Mouse (Mus musculus) forebrain, embryonic 10.5 days (tissue): Measurements from ENCODE around the gene Itgb3bp. TPM values are rescaled to one million over a fixed set of nuclear protein-coding genes. Genes with fewer than 3 reads are reported as not detected.

ENCODE experiments used
- DNase-seq: peaks from one replicate; pipeline ENCODE4 v3.0.0-alpha.2; 2017; ENCODE audit warnings: low spot score; ENCODE audit errors: extremely low spot score
- H3K27ac ChIP-seq: fragments of 300-500 bp; sonication (generic); 2 replicates; pipeline ENCODE4 v1.5.1; 2016; ENCODE audit warnings: mild to moderate bottlenecking
- H3K27me3 ChIP-seq: fragments of 300-500 bp; sonication (generic); 2 replicates; pipeline ENCODE4 v1.6.1; 2016; ENCODE audit warnings: mild to moderate bottlenecking; ENCODE audit not compliant: poor library complexity, severe bottlenecking
- H3K36me3 ChIP-seq: fragments of 300-500 bp; sonication (generic); replicated peaks from 2 replicates; pipeline ENCODE4 v1.6.1; 2016; ENCODE audit warnings: mild to moderate bottlenecking, moderate library complexity
- H3K4me1 ChIP-seq: fragments of 300-500 bp; sonication (generic); 2 replicates; pipeline ENCODE4 v1.6.1; 2016
- H3K4me3 ChIP-seq: fragments of 300-500 bp; sonication (generic); 2 replicates; pipeline ENCODE4 v1.5.1; 2016; ENCODE audit warnings: mild to moderate bottlenecking, moderate library complexity
- H3K9me3 ChIP-seq: fragments of 300-500 bp; sonication (generic); 2 replicates; pipeline ENCODE4 v1.6.1; 2016; ENCODE audit warnings: mild to moderate bottlenecking, moderate library complexity
- WGBS: fragments of 180-500 bp; shearing (Covaris S2); methylation state at CpG from one replicate; pipeline ENCODE4 v1.1.7; 2016; 5-methylcytosine and 5-hydroxymethylcytosine counted together
- polyA plus RNA-seq: library from polyadenylated mRNA; unstranded; fragments of >200 nt; fragmentation: Nextera tagmentation; extraction: Ambion mirVana; gene quantifications from 2 replicates; pipeline ENCODE4 v1.2.1, GENCODE M21; 2016

The Itgb3bp gene
- polyA plus RNA-seq, result 58.2 and 60.0 TPM in 2 replicates

- under 1% methylated on average over 57 of the region's 57 CpGs for WGBS
- Histone ChIP-seq H3K36me3 (0 out of 2 replicates have a peak, but pooled peaks cover 2% of the 10 kb centered on the region), H3K27me3 (no peaks in the 10 kb centered on the region), H3K4me3 (peak within 1 kb of the TSS; percentile 76), H3K9me3 (no peaks in the 10 kb centered on the region), H3K4me1 (peaks cover 31% of the 10 kb centered on the region), H3K27ac (peak within 1 kb of the TSS; percentile 92)
- peak; percentile 78 for DNase-seq
Observed at GRCm38 (mm10) chr4:99929613-99930517, at the start of gene Itgb3bp. TSS of gene Itgb3bp (minus strand) at chr4:99929813.

GRCm38 (mm10) chr4:99979326-99979725, 49.7 kb upstream of the Itgb3bp start:
- no peaks in the 10 kb centered on the region for H3K9me3 ChIP-seq
- no peak overlapping the region for H3K4me3 ChIP-seq
- H3K27ac ChIP-seq, result no peak overlapping the region
- 93% methylated on average over 5 of the region's 5 CpGs for WGBS
- peaks cover 13% of the 10 kb centered on the region for H3K36me3 ChIP-seq
- peaks cover 7% of the 10 kb centered on the region for H3K4me1 ChIP-seq
- DNase-seq, result no peak
- no peaks in the 10 kb centered on the region for H3K27me3 ChIP-seq

DNA sequence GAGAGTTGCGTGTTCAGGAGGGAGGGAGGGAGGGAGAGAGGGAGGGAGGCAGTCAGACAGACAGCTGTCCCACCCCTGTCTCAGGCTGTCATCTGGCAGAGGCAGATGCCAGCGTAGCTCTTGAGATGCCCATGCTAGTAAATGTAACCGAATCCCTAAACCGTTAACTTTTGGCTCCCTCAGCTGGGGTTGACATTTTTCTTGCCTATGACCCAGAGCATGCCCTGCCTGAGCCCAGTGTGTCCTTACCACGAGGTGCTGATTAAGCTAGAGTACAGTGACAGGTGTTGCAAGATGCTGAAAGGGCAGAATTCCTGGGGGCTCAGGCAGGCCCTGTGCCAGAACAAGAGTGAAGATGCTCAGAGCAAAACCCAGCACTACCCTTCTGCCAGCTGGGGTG, 44.8 kb upstream of the Itgb3bp start:
- peaks cover 6% of the 10 kb centered on the region; the same call in 1 of the 2 replicates for H3K4me1 ChIP-seq

DNA sequence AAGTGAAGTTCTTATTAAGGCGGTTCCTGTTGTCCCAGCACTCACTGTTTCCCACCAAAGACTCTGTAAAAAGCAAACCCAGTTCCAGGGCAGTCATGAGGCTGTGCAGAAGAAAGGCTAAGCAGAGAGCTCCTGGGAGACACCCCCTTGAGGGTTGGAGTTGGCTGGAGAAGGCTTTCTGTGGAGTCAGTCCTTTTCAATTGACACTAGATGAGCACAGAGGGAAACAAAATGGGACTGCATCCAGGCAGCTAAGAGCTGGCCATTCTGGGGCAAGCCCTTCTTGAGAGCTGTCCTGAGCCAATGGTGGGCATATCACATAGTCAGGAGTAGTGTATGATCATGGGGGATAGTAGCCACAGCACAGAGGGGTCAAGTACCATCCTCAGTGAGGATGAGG, 44.3 kb upstream of the Itgb3bp start:
- H3K4me3 ChIP-seq, result no peak overlapping the region
- no peak overlapping the region for H3K27ac ChIP-seq
- H3K4me1 ChIP-seq, result peaks cover 10% of the 10 kb centered on the region; the same call in 1 of the 2 replicates
- no peaks in the 10 kb centered on the region for H3K9me3 ChIP-seq
- DNase-seq, result no peak
- H3K36me3 ChIP-seq, result peaks cover 25% of the 10 kb centered on the region
- 84% methylated on average over 1 of the region's 1 CpGs for WGBS
- no peaks in the 10 kb centered on the region for H3K27me3 ChIP-seq

More for the DNA sequence above, 44.8 kb upstream of the Itgb3bp start:
- no peak for DNase-seq
- H3K9me3 ChIP-seq, result no peaks in the 10 kb centered on the region
- H3K27me3 ChIP-seq, result no peaks in the 10 kb centered on the region
- H3K36me3 ChIP-seq, result peaks cover 25% of the 10 kb centered on the region
- 84% methylated on average over 5 of the region's 5 CpGs for WGBS
- H3K27ac ChIP-seq, result no peak overlapping the region
- no peak overlapping the region for H3K4me3 ChIP-seq

DNA sequence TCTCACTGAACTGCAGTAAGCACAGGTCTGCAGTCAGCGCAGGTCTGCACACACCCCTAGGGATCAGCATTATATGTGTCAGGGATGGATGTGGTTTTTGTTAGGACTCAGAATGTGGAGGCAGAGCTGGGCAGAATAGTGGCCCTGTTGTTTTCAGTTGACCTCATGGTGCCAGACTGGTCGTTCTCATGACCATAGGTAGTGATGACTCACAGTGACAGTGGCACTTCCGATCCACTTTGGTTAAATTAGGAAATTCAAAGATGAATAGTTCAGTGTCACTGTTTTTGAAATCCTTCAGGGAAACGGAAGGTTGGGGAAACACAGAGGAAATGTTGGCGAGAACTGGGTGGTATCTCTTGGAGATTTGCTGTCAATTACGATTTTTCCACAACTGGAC, 43.3 kb upstream of the Itgb3bp start:
- Histone ChIP-seq H3K4me1 (peaks cover 16% of the 10 kb centered on the region), H3K36me3 (peaks cover 32% of the 10 kb centered on the region), H3K9me3 (no peaks in the 10 kb centered on the region), H3K27me3 (no peaks in the 10 kb centered on the region), H3K4me3 (no peak overlapping the region), H3K27ac (no peak overlapping the region)
- 89% methylated on average over 6 of the region's 6 CpGs for WGBS
- no peak for DNase-seq

DNA sequence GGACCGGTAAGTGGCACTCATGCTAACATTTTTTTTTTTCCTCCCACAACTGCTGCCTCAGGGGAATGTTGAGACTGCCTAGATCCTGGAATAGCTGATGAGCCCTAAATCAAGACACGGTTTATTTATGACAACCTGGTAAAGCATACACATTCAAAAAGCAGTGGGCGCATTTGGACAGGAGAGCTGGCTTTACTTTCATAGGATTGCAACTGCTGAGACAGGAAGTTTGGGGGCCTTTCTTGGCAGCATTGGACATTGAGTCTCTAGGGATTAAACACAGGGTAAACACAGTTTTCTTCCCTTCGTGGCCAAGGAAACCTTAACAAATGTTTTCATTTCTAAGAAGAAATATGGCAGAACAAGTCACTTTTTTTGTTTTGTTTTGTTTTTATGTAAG, 40.5 kb upstream of the Itgb3bp start:
- Histone ChIP-seq H3K4me3 (no peak overlapping the region), H3K9me3 (no peaks in the 10 kb centered on the region), H3K4me1 (peaks cover 19% of the 10 kb centered on the region), H3K36me3 (peaks cover 44% of the 10 kb centered on the region), H3K27me3 (no peaks in the 10 kb centered on the region), H3K27ac (no peak overlapping the region)
- 76% methylated on average over 4 of the region's 4 CpGs for WGBS
- DNase-seq, result no peak

- DNase-seq, result no peak
- Histone ChIP-seq H3K4me3 (no peak overlapping the region), H3K36me3 (peaks cover 49% of the 10 kb centered on the region), H3K27me3 (no peaks in the 10 kb centered on the region), H3K9me3 (no peaks in the 10 kb centered on the region), H3K4me1 (peaks cover 19% of the 10 kb centered on the region), H3K27ac (no peak overlapping the region)
- 68% methylated on average over 5 of the region's 5 CpGs for WGBS
Observed at GRCm38 (mm10) chr4:99969328-99969727, 39.7 kb upstream of the Itgb3bp start.

GRCm38 (mm10) chr4:99966555-99966954, 36.9 kb upstream of the Itgb3bp start:
- peaks cover 53% of the 10 kb centered on the region for H3K36me3 ChIP-seq
- H3K9me3 ChIP-seq, result no peaks in the 10 kb centered on the region
- WGBS, result 67% methylated on average over 6 of the region's 6 CpGs
- DNase-seq, result no peak
- H3K27ac ChIP-seq, result peak overlapping the region; percentile 71; the same call in 1 of the 2 replicates
- H3K27me3 ChIP-seq, result no peaks in the 10 kb centered on the region
- peaks cover 19% of the 10 kb centered on the region for H3K4me1 ChIP-seq
- no peak overlapping the region for H3K4me3 ChIP-seq

DNA sequence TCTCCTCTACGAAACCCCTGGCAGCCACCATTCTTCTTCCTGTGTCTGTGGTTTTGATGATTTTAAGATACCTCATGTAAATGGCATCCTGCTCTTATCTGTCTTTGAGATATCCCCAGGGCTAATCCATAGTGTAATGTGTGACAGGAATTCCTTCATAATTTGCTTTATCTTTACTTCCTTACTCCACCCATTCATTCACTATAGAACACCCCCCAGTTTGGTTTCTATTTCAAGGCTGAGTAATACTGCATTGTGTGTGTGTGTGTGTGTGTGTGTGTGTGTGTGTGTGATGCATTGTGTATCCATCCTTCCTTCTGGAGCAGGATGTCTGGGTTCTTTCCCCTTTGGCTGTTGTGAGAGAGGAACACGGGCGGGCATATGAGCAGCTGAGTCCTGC, 29.7 kb upstream of the Itgb3bp start:
- DNase-seq, result no peak
- peaks cover 10% of the 10 kb centered on the region for H3K36me3 ChIP-seq
- no peaks in the 10 kb centered on the region for H3K27me3 ChIP-seq
- no peak overlapping the region for H3K4me3 ChIP-seq
- 94% methylated on average over 3 of the region's 3 CpGs for WGBS
- H3K9me3 ChIP-seq, result no peaks in the 10 kb centered on the region
- peaks cover 8% of the 10 kb centered on the region for H3K4me1 ChIP-seq
- no peak overlapping the region for H3K27ac ChIP-seq

- Histone ChIP-seq H3K4me3 (no peak overlapping the region), H3K27ac (no peak overlapping the region), H3K9me3 (no peaks in the 10 kb centered on the region), H3K36me3 (no peaks in the 10 kb centered on the region), H3K27me3 (no peaks in the 10 kb centered on the region), H3K4me1 (peaks cover 8% of the 10 kb centered on the region)
- DNase-seq, result no peak
- 88% methylated on average over 7 of the region's 7 CpGs for WGBS
Observed at GRCm38 (mm10) chr4:99958084-99958815, 28.6 kb upstream of the Itgb3bp start.

GRCm38 (mm10) chr4:99957186-99957585, 27.6 kb upstream of the Itgb3bp start:
- 97% methylated on average over 4 of the region's 4 CpGs for WGBS
- H3K27me3 ChIP-seq, result no peaks in the 10 kb centered on the region
- H3K36me3 ChIP-seq, result no peaks in the 10 kb centered on the region
- H3K4me1 ChIP-seq, result peaks cover 8% of the 10 kb centered on the region
- DNase-seq, result no peak
- no peak overlapping the region for H3K4me3 ChIP-seq
- H3K27ac ChIP-seq, result no peak overlapping the region
- no peaks in the 10 kb centered on the region for H3K9me3 ChIP-seq

DNA sequence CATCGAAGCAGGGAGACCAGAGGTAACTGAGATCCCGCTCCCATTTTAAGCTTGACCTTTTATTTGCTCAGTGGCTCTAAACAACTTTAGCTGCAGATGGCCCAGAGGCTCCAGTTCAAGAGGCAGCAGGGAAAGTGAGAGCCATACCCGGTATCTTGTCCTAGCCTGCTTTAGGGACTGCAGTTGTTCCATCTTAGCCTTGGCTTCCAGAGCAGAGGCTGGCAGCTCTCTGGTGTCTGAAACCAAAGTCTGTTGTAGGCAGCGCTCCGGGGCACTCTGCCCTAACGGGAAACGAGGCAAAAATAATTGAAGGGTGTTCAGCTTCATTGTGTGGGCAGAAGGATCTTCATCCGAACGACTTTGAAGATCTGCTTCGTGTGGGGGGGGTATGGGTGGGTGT, 25.8 kb upstream of the Itgb3bp start:
- Histone ChIP-seq H3K27ac (no peak overlapping the region), H3K36me3 (no peaks in the 10 kb centered on the region), H3K4me1 (peaks cover 8% of the 10 kb centered on the region), H3K27me3 (no peaks in the 10 kb centered on the region), H3K4me3 (no peak overlapping the region), H3K9me3 (no peaks in the 10 kb centered on the region)
- 85% methylated on average over 10 of the region's 10 CpGs for WGBS
- DNase-seq, result no peak

DNA sequence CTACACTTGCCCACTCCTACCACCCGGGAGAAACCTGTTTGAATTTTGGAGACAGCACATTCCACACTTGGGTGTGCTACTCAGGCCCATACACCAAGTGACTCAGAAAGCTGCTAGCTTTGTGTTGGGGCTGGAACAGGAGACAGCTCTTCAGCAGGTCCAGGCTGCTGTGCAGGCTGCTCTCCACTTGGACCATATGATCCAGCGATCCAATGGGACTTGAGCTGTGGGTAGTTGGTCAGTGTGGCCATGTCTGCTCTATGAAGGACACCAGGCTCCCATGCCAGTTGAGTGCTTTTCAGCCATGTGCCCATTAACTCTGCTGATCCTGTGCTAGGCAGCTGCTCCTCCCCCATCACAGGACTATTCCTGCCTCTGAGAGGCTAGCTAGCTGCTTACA, 24.3 kb upstream of the Itgb3bp start:
- H3K9me3 ChIP-seq, result no peaks in the 10 kb centered on the region
- no peaks in the 10 kb centered on the region for H3K27me3 ChIP-seq
- H3K4me3 ChIP-seq, result no peak overlapping the region
- H3K36me3 ChIP-seq, result no peaks in the 10 kb centered on the region
- no peak for DNase-seq
- H3K27ac ChIP-seq, result no peak overlapping the region
- WGBS, result 96% methylated on average over 2 of the region's 2 CpGs
- H3K4me1 ChIP-seq, result peaks cover 8% of the 10 kb centered on the region
